Mouse (Mus musculus): ENCODE results near the gene Med11. TPM values are rescaled to one million over a fixed set of nuclear protein-coding genes. Genes with fewer than 3 reads are reported as not detected.
"Not testable (repeated sequence)": the region's sequence is repeated elsewhere in the genome, so short reads cannot be mapped to it uniquely, and the experiment has no call there.

Gene Med11
- total RNA-seq, 2 experiments from 2014 or later: 13.2 to 17.3 TPM

GRCm38 (mm10) chr11:70447373-70447772, 4.3 kb upstream of the Med11 start:
- no peak for DNase-seq

- DNase-seq: no peak
These were observed 793 bp upstream of the Med11 start for GRCm38 (mm10) chr11:70450926-70451325.

- DNase-seq: no peak
These were observed 1.7 kb downstream of the Med11 start for GRCm38 (mm10) chr11:70453261-70454044.

GRCm38 (mm10) chr11:70458688-70459600, 7.2 kb downstream of the Med11 start, which contains the start of gene Zmynd15:
Zmynd15 (plus strand) TSS chr11:70459433.
- DNase-seq: no peak

- DNase-seq: no peak
These were observed 7.9 kb downstream of the Med11 start, which contains the start of gene Cxcl16 for GRCm38 (mm10) chr11:70459601-70460101. Cxcl16 (minus strand) TSS chr11:70459984.

GRCm38 (mm10) chr11:70463970-70464369, 12.3 kb downstream of the Med11 start:
- DNase-seq: no peak

GRCm38 (mm10) chr11:70465211-70465610, 13.5 kb downstream of the Med11 start:
- DNase-seq: no peak

- DNase-seq: no peak
These were observed 14.1 kb downstream of the Med11 start for GRCm38 (mm10) chr11:70465824-70466223.

- no peak for DNase-seq
These were observed 16.3 kb downstream of the Med11 start for GRCm38 (mm10) chr11:70467902-70468619.

GRCm38 (mm10) chr11:70469764-70470163, 18.0 kb downstream of the Med11 start:
- no peak for DNase-seq

GRCm38 (mm10) chr11:70472716-70473115, 21.0 kb downstream of the Med11 start:
- DNase-seq: no peak

GRCm38 (mm10) chr11:70473291-70473690, 21.6 kb downstream of the Med11 start:
- not testable (repeated sequence) for DNase-seq

GRCm38 (mm10) chr11:70474872-70475534, 23.3 kb downstream of the Med11 start:
- no peak for DNase-seq

GRCm38 (mm10) chr11:70485498-70485897, 33.8 kb downstream of the Med11 start:
- no peak for DNase-seq

- no peak for DNase-seq
These were observed 36.1 kb downstream of the Med11 start for GRCm38 (mm10) chr11:70487816-70488215.

- no peak for DNase-seq
These were observed 37.4 kb downstream of the Med11 start for GRCm38 (mm10) chr11:70489138-70489537.

- no peak for DNase-seq
These were observed 38.0 kb downstream of the Med11 start for GRCm38 (mm10) chr11:70489684-70490083.

GRCm38 (mm10) chr11:70499566-70500475, 48.1 kb downstream of the Med11 start:
- no peak for DNase-seq

GRCm38 (mm10) chr11:70500476-70500812, 48.7 kb downstream of the Med11 start:
- DNase-seq: no peak

GRCm38 (mm10) chr11:70502018-70502417, 50.3 kb downstream of the Med11 start:
- no peak for DNase-seq

Data from layer of hippocampus, postnatal 36 days (tissue).